Mouse (Mus musculus) CD4-positive helper T cell, adult 2 months (primary cell): ENCODE data around the gene 2310034G01Rik.

Experiments
- DNase-seq: peaks from one replicate; pipeline ENCODE4 v3.0.0-alpha.2; 2012; ENCODE audit warnings: low read depth, missing footprints, low spot score

2310034G01Rik gene

GRCm38 (mm10) chr19:46350168-46350932 lies at the start of gene 2310034G01Rik:
Gene 2310034G01Rik (minus strand): TSS chr19:46350302.
- no peak for DNase-seq

DNA sequence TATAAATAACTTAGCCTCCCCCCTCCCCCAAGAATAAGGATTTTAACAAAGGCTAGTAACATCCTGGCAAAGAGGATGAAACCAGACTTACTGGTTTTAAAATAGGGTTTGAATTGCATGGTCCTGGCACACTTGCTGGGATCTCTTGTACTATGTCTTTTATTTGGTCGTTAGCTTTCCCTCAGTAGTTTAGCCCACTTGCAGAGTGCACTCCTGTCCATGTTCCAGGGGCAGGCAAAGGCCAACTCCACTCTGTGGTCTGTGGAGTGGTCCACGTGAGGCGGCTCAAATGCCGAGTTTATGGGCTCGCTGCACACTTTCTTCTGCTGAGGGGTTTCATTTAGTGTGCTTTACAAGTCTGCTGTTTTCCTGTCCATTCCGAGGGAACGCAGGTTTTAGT lies 49.8 kb upstream of the 2310034G01Rik start:
- no peak for DNase-seq

DNA sequence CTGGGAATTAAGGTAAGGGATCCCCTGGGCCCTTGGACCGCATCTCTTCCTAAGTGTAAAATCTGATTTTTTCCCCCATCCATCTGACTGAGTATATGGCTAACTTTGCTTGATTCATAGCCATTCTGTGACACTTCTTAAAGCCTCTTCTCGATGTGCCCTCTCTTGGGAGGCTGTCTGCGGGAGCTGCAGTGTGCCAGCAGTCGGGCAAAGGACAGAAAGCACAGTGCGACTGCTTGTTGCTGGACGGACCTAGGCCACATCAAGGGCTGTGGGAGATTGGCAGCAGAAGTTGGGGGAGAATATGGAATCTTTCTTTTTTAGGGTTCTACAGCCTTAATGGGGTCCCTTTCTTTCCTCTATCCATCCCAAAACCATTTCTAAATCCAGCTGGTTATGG lies 49.3 kb upstream of the 2310034G01Rik start:
- DNase-seq = no peak

GRCm38 (mm10) chr19:46398401-46398800 lies 48.3 kb upstream of the 2310034G01Rik start:
- DNase-seq = no peak

DNA sequence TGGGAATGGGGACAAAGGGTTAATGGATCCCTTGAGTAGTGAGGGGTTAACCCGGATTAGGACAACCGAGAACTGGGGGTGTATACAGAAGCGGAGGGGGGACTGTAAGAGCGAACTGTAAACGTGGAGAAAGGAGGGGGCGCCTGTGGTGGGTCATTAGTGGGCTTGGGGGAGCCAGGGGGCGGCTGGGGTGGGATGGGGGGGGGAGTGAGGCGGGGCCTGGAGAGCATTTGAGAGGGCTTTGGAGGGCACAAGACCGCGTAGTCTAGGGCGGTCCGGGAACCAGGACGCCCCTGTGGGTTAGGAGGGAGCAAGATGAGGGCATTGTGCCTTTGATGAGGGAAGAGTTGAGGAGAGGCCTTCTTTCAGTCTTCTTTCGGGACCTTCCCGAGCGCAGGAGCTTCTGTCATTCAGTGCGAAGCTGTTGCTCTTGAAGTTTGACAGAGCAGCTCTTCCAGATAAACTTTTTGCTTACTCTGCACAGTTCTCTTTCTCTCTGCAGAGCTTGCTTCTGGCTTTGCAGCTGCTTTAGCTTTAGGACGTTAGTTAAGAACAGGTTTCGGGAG lies 47.4 kb upstream of the 2310034G01Rik start:
- DNase-seq = peak; percentile 28

GRCm38 (mm10) chr19:46396686-46397435 lies 46.8 kb upstream of the 2310034G01Rik start, which contains the start of gene Sufu:
Gene Sufu (plus strand): TSS chr19:46396896.
- DNase-seq = peak; percentile 98

DNA sequence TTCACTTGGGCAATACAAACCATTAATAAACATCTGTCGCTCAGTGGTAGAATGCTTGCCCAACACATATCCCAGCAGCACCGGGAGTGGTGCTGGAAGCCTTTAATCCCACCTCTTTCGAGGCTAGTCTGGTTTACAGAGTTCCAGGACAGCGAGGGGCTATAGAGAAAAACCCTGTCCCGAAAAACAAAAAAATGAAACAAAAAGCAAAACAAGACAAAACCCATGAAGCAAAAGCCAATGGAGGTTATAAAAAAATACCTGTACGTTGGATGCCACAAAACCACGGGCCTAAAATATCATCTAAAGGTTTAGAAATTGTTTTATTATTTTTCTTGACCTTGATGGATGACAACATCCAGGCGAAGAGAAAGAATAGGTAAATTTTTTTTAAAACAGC lies 46.0 kb upstream of the 2310034G01Rik start:
- DNase-seq = no peak

DNA sequence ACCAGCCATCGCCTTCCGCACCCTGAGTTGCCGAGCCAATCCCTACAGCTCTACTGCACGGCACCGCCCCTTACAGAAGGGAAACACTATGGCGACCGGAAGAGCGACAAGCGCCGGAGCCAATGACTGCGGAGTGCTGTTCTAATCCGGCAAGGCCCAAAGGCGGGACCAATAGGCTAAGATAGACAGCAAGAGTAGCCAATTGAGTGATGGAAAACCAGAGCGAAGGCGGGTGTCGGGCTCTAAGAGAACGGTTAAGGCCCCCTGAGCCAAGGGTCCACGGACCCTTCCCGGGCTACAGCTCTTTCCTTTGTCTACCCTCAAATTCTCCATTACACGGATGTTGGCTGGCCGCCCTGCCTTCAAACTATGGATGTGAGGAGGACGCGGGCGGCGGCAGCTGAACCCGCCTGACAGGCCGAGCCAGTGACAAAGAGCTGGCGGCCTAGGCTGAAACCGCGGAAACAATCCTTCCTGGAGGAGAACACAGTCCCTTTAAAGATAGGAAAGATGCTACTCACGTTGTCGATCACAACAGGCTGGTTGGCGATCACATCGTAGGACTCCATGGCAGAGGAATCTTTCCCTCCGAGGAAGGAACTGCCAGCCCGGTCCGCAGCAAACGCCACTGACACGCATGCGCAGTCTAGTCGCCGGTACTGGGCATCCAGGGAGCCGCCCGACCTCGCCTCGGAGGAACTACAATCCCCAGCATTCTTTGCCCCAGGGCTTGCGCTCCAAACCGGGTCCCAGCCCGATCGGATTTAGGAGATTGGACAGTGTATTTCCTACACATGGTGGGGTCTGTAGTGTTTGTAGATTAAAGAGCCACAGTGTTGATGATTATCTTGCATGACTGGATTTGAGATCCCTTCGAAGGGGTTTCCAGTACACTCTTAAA lies 45.3 kb upstream of the 2310034G01Rik start, which contains the start of gene Actr1a:
Actr1a (minus strand) TSS at position 640 of the 901 bp plus-strand sequence.
- peak; percentile 99 for DNase-seq

GRCm38 (mm10) chr19:46394712-46395108 lies 44.6 kb upstream of the 2310034G01Rik start:
- no peak for DNase-seq

DNA sequence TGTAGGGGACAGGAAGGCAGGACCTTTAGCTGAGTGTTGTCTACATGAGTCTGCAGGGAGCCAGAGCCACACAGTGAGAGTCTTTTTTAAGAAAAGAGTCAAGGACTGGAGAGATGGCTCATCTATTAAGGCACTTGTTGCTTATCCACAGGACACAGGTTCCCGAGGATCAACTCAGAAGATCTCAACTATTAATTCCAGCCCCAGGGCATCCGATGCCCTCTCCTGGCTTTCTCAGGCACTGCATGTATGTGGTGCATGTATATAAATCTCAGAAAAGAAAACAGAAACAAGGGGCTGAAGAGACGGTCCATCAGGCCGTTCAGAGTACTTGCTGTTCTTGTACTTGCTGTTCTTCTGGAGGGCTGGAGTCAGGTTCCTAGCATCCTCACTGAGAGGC lies 41.9 kb upstream of the 2310034G01Rik start:
- peak; percentile 60 for DNase-seq

GRCm38 (mm10) chr19:46389872-46390271 lies 39.8 kb upstream of the 2310034G01Rik start:
- DNase-seq = no peak

- DNase-seq = no peak
These were observed 32.2 kb upstream of the 2310034G01Rik start for GRCm38 (mm10) chr19:46382275-46382674.

- no peak for DNase-seq
These were observed 25.8 kb upstream of the 2310034G01Rik start for GRCm38 (mm10) chr19:46375891-46376290.

GRCm38 (mm10) chr19:46375489-46375888 lies 25.4 kb upstream of the 2310034G01Rik start:
- no peak for DNase-seq

- DNase-seq = no peak
These were observed 24.5 kb upstream of the 2310034G01Rik start for GRCm38 (mm10) chr19:46374477-46375088.

DNA sequence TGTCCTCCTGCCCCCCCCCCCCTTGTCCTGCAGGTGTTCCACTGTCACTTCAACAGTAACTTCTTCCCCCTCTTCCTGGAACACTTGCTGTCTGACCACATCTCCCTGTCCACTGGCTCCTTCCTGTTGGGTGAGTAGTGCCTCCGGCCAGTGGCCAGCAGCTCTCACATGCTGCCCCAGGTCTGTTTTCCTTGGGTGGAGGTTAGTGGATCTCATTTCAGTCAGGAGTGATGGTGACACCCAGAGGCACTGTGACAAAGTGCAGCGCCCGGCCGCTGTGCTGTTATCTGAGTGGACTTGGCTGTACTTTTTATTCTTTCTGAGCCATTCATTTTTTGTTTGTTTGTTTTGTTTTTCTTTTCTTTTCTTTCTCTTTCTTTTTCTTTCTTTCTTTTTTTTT lies 19.1 kb upstream of the 2310034G01Rik start:
- peak; percentile 29 for DNase-seq

DNA sequence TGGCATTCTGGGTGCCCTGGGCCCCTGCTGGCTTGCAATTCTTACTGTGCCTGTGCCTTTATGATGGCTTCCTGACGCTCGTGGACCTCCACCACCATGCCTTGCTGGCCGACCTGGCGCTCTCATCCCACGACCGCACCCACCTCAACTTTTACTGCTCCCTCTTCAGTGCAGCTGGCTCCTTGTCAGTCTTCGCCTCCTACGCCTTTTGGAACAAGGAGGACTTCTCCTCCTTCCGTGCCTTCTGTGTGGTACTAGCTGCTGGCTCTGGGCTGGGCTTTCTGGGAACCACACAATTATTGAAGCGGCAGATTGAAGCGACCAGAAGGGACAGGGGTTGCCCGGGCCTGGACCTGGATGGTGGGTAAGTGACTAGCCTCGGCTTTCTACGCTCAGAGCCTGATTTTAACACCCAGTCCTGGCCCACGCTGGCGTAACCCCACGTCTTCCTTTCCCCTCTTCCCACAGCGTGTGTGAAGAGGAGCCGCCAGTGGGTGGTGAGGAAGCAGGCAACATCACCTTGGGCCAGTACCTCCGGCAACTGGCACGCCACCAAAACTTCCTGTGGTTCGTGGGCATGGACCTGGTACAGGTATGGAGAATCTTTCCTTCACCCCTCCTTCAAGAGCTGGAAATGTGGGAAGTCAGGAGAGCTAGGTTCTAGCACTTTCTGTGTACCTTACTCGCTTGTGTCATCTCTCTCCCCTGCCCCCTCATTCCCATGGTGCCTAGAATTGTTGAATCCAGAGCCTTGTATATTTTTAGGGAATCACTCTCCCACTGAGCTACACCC lies 17.9 kb upstream of the 2310034G01Rik start:
- no peak for DNase-seq

DNA sequence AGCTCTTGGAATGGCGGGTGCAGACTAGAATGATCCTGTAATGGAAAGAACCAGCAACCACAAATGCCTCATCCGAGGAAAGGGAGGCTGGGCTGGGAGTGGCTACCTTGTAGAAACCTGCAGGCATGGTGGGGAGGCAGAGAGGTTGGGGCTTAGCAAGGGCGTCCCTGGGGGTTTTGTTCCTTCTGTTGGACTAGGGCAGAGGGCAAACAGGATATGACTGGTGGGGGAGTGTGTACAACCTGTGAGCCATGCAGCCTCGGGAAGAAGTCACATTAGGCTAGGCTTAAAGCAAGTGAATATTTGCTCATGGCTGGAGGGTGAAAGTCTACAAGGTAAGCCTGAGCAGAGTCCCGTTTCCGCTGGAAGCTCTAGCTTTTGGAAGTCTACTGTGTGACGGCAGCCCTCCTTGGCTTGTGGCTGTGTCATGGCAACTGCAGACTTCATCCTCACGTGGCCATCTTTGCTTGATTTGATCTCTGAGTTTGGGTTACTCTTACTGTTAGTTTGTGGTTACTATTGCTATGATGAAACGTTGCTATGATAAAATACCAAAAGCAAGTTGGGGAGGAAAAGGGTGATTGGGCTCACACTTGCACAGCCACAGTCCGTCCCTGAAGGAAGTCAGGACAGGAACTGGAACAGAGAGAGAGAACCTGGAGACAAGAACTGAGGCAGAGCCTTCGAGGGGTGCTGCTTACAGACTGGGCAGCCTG lies 13.3 kb upstream of the 2310034G01Rik start:
- no peak for DNase-seq

DNA sequence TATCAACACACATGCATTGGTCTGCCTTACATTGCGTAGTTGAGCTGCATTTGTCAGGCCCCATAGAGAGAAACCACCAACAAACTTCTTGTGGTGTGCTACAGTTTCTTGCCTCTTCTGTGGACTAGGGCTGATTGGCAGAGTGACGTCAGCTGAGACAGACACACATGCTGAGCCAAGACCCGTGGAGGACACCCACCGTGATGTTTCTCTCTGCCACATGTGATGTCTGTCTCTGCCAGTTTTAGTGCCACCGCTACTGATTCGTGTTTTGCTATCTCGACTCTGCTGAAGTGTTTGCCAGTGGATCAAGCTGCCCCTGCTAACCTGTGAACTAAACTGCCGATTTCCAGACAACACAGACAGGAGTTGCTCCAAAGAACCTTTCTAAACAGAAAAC lies 12.0 kb upstream of the 2310034G01Rik start:
- DNase-seq = no peak
